Mouse (Mus musculus) testis, adult 2 months (tissue): ENCODE results near the gene Tmem108.

Experiments used
- CTCF ChIP-seq: fragments of 200-500 bp; IDR thresholded peaks from 2 replicates; pipeline ENCODE4 v1.5.1; 2012; ENCODE audit warnings: low read depth, mild to moderate bottlenecking, inconsistent platforms, low read length, moderate library complexity; ENCODE audit not compliant: control insufficient read depth, insufficient read depth, insufficient replicate concordance
- POLR2A ChIP-seq: fragments of 200-500 bp; IDR thresholded peaks from 2 replicates; pipeline ENCODE4 v1.6.1; 2012; ENCODE audit warnings: low read depth, mild to moderate bottlenecking, inconsistent platforms, low read length, moderate library complexity; ENCODE audit not compliant: control insufficient read depth

- TF ChIP-seq CTCF (no peak), POLR2A (no peak)
These were observed 206.3 kb downstream of the Tmem108 start for GRCm38 (mm10) chr9:103555334-103555733.
